15 mouse cellular contexts compared by ENCODE assay signal in genomic region chr1:191604690-191605089, GRCm38 (mm10).
"Had no signal": no experiment of that assay in that cellular context is flagged by ENCODE, and none has a peak within 500 bp of the region (broad histone marks: within the 10 kb centered on the region; RNA-seq: fewer than 3 reads in every experiment).

No protein-coding gene starts in this region.

- H3K27me3 ChIP-seq: kidney, embryonic 15.5 days; limb, embryonic 15.5 days; liver, embryonic 12.5 days; lung, embryonic 15.5 days; megakaryocyte, embryonic 14.5 days; midbrain, embryonic 12.5 days; neural tube, embryonic 12.5 days had no signal

- H3K27ac ChIP-seq: kidney, embryonic 15.5 days; limb, embryonic 15.5 days; liver, embryonic 12.5 days; lung, embryonic 15.5 days; macrophage; midbrain, embryonic 12.5 days; neural tube, embryonic 12.5 days had no signal

- H3K4me2 ChIP-seq: kidney, embryonic 15.5 days; limb, embryonic 15.5 days; liver, embryonic 12.5 days; lung, embryonic 15.5 days; midbrain, embryonic 12.5 days; neural tube, embryonic 12.5 days had no signal

- ATAC-seq: liver, embryonic 12.5 days had no signal

- DNase-seq: kidney, adult 18-20 months; kidney, postnatal 14 days; lung, postnatal 14 days; right cerebral cortex, postnatal 4 days; spleen, adult 18-20 months; thymus, adult 2 months; thymus, postnatal 25 days had no signal

- H3K4me1 ChIP-seq: kidney, embryonic 15.5 days; limb, embryonic 15.5 days; liver, embryonic 12.5 days; lung, embryonic 15.5 days; midbrain, embryonic 12.5 days; neural tube, embryonic 12.5 days had no signal

- H3K9me3 ChIP-seq: kidney, embryonic 15.5 days; limb, embryonic 15.5 days; liver, embryonic 12.5 days; lung, embryonic 15.5 days; megakaryocyte, embryonic 14.5 days; midbrain, embryonic 12.5 days; neural tube, embryonic 12.5 days had no signal

- H3K4me3 ChIP-seq: kidney, embryonic 15.5 days; limb, embryonic 15.5 days; liver, embryonic 12.5 days; lung, embryonic 15.5 days; megakaryocyte, embryonic 14.5 days; midbrain, embryonic 12.5 days; neural tube, embryonic 12.5 days had no signal

- H3K9ac ChIP-seq: kidney, embryonic 15.5 days; limb, embryonic 15.5 days; liver, embryonic 12.5 days; lung, embryonic 15.5 days; midbrain, embryonic 12.5 days; neural tube, embryonic 12.5 days had no signal
